Mouse (Mus musculus) neutrophil, adult 59 days (primary cell): ENCODE measurements around the gene Mab21l2. TPM values are rescaled to one million over a fixed set of nuclear protein-coding genes. Genes with fewer than 3 reads are reported as not detected.

ENCODE experiments used
- total RNA-seq, 2 experiments: library from RNA; stranded (reverse); gene quantifications; 1 replicate in 1 of 2; 2 replicates in 1 of 2; pipeline ENCODE4 v1.2.4; 2023

Mab21l2 gene
- total RNA-seq: not detected

DNA sequence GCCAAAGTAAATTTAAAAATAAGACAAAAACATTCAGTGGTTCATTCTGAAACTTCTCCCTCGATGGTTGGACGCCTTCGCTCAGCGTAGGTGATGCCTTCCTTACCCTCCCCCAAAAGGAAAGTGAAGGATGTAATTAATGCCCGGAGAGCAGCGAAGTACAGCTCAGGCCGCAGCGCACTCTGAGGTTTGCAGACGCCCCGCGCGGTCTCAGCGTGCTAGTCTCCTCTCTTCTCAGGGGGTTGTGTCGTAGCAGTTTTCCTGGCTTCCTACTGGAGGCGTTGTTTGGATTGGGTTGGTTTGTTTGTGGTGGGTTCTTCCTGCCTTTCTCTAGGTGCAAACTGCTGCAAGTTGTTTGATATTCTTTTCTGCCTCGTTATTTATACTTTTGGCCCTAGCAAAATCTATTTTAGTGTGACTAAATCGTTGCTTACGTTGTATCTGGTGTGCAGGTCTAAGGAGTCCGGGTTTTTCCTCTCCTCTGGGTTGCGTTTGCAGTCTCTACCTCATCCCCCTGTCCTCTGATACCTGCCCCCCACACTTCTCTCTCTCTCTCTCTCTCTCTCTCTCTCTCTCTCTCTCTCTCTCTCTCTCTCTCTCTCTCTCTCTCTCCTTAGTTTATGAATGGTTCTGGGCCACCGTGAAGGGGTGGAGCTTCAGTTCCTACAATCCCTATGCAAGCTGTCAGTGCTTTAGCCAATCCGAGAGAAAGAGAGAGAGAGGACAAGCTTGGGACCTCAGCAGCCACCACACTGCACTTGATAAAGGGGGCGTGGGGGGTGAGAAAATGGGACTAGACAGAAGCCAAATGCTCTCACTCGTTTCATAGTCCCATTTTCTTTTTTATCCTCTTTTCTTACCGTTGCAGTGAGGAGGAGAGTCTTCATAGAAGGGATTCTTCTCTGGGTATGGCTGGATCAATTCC, at the start of gene Mab21l2:
Gene Mab21l2 (minus strand): TSS at position 539 of the 925 bp plus-strand sequence.

